Mouse (Mus musculus) right cerebral cortex, postnatal 14 days (tissue): ENCODE results near the gene Cd24a.

Experiments
- DNase-seq: peaks from one replicate; pipeline ENCODE4 v3.0.0; 2022

Cd24a gene

DNA sequence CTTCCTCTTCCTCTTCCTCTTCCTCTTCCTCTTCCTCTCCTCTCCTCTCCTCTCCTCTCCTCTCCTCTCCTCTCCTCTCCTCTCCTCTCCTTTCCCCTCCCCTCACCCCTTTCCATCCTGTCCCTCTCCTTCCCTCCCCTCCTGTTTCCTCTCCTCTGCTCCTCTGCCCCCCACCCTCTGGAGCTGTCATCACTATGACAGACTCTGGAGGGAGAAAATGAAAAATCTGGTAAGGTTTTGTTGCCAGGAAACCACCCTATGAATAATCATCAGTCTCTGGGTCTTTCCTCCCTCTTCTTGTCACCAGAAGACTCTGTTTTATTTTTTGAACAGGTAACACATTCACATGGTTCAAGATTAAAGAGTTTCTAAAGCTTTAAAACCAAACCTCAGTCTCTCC, 53.0 kb downstream of the Cd24a start:
- no peak for DNase-seq

DNA sequence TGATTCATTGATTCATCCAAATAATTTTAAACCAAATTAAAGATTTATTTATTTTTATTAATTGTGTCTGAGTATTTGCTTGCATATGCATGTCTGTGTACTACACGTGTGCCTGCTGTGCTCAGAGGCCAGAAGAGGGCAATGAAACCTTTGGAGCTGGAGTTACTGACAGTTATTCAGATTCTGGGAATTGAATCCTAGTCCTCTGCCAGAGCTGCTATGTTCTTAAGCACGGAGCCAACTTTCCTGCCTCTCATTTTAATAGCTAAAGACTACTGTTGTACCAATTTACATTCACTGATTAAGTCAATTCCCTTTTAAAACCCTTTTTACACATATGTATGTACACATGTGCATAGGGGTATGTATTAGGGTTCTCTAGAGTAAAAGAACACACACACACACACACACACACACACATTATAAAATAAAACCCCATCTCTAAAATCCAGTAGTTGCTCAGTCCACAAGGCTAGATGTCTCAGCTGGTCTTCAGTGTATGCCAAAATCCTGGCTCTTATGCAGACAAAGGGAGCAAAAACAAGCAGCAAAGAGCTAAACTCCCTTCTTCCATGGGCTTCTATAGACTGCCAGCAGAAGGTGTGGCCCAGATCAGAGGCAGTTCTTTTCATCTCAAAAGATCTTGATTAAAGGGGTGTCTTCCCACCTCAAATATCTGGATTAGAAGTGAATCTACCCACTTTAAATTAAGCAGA, 53.7 kb downstream of the Cd24a start:
- DNase-seq: no peak

DNA sequence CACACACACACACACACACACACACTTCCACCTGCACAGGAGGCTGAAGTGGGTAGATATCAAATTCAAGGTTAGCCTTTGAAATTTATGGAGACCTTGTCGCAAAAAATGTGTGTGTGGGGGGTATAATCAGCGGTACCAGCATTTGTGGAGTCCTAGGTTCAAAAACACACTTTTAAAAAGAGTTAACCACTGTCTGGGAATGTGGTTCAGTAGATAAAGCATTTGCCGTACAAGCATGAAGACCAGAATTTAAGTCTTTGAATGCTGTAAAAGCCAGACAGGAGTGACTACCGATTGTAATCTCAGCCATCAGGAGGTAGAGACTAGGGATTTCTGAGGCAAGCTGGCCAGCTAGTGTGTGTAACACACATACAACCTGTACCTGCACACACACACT, 55.0 kb downstream of the Cd24a start:
- no peak for DNase-seq
